Mouse (Mus musculus): ENCODE data around the gene Prss37.

Gene Prss37

GRCm38 (mm10) chr6:40519408-40519807, at the start of gene Prss37:
TSS of gene Prss37 (minus strand) at chr6:40519508.
- DNase-seq, result no peak

DNA sequence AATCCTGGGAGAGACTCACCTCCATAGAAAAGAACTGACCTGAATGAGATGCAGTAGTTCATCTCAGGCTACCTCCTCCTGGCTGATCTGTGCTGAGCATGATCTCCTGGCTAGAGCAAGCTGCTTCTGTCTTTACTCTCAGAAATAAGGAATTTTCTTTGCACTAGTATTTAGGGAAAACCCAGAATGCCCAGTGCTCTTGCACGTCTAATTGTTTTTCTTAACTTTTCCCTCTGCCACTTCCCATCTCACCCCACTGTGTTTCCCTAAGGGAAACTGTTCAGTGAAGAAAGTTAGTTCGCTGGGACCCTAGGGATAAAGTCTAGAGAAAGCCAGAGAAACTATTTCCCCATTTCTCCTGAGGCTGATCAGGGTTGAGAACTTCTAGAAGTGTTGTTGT, 35.6 kb upstream of the Prss37 start, which contains the start of gene Olfr461:
Olfr461 (minus strand) TSS at position 101 of the 400 bp plus-strand sequence.
- no peak for DNase-seq

DNA sequence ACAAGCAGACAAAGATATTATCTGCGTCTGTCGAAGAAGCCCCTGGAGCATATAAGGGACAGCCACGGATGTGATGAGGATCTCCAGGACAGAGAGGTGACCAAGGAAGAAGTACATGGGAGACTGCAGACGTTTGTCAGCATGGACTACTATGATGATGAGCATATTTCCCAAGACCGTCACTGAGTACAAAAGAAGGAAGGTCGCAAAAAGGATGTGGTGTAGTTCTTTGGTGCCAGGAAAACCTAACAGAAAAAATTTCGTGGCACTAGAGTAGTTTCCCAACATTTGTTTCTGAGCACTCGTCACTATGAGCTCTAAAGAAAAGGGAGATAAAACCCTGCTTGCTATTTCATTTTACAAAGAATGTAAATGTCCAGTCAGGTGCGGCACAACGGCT, 25.4 kb upstream of the Prss37 start:
- DNase-seq, result no peak

DNA sequence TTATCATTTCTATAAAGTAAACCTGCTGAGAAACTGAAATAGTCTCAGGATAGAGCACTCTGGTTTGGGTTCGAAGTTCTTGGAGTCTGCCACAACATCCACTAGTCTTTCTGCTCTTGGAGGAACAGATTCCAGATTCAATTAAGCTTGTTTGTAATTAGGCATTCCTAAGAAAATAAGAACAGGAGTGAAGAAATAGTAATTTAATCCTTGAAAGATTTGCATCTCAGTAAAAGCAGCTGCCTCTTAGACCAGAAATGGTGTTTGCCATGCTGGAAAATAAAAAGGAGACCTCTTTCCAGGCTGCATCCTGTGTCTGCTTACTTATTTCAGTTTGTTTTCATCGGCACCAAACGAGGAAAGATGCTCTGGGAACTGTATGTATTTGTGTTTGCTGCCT, 26.1 kb downstream of the Prss37 start, which contains the start of gene Tas2r108:
Tas2r108 (plus strand) TSS at position 301 of the 400 bp plus-strand sequence.
- no peak for DNase-seq

DNA sequence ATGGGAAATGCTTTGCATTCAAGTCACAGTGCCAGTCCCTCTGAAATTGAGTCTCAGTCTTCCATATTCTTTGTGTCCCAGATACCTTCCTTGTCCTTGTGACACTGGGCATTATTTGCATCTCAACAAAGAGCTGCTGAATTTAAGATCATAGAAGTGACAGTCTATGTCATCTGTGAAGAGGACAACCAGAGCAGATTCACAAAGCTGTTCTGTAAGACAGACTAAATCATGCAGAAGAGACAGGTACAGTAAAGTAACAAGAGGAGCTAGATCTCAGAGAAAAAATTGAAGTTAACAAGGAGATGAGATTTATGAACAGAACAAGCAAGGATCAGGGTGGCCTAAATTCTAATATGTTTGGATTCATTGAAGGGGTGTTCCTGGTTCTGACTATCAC, 28.4 kb downstream of the Prss37 start, which contains the start of gene Tas2r137:
Tas2r137 (plus strand) TSS at position 301 of the 400 bp plus-strand sequence.
- no peak for DNase-seq

DNA sequence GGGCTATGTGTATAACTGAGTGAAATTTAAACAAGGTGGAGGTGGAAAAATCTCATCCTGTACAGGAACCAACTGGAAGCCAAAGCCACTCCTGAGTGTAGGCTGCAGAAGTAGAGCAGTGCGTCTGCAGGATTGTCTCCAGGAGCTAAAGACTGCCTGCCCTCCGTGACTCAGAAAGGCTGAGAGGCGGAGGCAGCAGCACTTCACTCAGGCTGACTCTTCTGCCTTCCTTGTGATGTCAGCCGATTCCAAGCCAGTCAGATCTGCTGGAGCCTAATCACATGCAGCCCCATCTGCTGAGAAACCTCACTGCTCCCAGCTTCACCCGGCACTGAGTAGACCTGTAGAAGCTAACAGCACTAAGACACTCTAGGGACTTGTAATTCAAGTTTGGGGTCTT, 37.0 kb downstream of the Prss37 start:
- DNase-seq, result no peak

- no peak for DNase-seq
These were observed 39.6 kb downstream of the Prss37 start for GRCm38 (mm10) chr6:40479705-40480104.

DNA sequence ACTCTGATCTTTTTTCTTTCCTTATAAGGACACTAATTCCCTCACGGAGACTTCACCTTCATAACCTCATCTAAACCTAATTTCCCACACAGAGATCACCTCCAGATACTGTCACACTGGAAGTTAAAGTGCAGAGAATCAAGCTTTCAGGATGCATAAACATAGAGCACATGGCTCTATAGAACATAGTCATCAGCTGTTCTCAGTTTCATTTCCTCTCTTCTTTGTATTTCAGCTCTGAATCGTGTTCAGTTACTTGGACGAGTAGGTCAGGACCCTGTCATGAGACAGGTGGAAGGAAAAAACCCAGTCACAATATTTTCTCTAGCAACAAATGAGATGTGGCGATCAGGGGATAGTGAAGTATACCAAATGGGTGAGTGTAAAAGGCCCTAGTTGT, 43.2 kb downstream of the Prss37 start:
- DNase-seq, result no peak

- no peak for DNase-seq
These were observed 47.6 kb downstream of the Prss37 start for GRCm38 (mm10) chr6:40471720-40472010.

DNA sequence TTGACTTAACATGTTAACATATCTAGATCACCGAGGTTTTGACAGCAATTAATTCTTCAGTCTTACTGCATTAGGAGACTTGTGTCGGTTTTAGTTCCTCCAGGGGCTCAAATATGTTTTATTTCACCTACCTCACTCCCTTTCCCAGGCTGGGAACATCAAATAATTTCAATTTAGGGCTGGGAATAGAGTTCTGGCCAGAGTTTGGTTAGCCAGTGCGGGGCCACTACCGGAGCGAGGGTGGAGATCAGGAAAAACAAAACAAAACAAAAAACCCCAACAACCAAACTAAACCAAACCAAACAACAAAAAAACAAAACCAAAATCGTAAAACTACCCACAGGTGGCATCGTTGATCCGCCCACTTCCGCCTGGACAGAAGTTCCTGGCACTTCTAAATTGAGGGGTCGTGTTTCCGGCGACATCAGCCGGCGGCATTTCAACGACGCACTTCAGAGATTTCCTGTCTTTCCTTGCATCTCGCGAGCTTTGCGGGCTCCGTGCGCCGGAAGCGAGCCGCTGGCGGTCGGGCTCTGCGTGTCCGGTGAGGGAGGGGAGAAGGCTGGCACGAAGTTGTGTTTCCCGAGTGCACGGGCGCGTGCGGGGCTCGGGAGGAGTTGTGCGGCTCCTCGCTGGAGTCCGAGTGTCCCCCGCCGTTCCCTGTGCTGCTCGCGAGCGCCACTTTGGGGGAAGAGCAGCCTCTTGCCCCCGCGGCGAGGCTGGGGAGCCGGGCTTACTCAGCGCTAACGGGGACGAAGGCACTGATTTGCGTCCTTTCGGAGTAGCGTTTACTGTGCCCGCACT, 48.2 kb downstream of the Prss37 start, which contains the start of gene Ssbp1:
Ssbp1 (plus strand) TSS at position 437 of the 804 bp plus-strand sequence.
- DNase-seq, result peak; percentile 93

GRCm38 (mm10) chr6:40465710-40466109, 53.6 kb downstream of the Prss37 start:
- DNase-seq, result no peak
